Mouse (Mus musculus) 416B (cell line): Measurements from ENCODE around the gene Olfr849.

ENCODE experiments used
- DNase-seq: peaks from one replicate; pipeline ENCODE4 v3.0.0; 2011; ENCODE audit warnings: low read depth

Olfr849 gene

DNA sequence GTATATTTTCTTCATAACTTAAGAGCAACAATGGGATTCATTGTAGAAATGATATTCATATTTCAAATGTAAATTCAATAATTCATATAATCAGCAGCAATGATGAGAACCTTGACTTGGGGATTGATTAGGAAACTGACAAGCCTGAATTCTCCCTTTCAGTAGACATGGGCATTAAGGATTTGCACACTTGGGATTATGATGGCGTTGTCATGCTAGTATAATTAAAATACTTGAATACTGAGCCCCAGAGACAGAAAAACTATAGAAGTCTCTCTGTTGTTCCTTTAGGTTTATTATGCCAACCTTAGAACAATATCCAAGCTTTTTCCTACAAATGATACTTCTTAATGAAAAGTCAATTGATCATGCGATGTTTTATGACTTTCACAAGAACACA, at the start of gene Olfr849:
Olfr849 (plus strand) TSS at position 301 of the 400 bp plus-strand sequence.
- no peak for DNase-seq

DNA sequence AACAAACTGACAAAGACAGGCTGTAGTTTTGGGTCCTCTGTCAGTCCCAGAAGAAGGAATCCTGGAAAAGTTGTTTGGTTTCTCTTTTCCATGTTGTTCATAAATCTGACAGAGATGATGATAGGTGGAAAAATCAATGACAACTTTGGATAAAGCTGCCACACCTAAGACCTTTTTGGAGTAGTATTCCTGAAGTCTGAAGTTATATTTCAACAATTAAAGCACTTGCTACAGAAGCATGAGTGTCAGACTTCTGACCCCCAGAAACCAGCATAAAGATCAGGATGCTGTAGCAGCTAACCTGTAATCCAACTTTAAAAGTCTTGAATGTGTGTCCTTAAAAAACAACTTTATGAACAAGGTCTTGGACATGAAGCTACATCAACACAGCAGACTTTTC, 38.1 kb downstream of the Olfr849 start, which contains the start of gene Olfr850:
Olfr850 (minus strand) TSS at position 101 of the 400 bp plus-strand sequence.
- DNase-seq: no peak

DNA sequence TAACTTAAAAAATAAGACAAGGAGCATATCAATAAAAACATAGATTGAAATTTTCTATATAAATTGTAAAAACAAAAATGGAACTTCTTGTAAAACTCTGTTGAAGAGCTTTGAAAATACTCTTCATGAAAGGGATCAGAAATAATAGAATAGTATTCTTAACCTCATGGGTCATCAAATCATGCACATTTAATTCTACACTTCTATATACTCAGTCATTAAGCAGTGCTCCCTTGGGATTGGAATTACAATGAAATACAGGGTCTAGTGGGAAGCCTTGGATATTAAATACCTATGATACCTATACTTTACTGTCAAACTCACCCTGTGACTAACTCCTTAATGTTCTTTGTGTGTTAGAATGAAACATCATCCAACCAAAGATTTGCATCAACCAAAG, 52.9 kb downstream of the Olfr849 start, which contains the start of gene Olfr851:
Olfr851 (plus strand) TSS at position 301 of the 400 bp plus-strand sequence.
- no peak for DNase-seq
